Mouse (Mus musculus) kidney, adult 18-20 months (tissue): ENCODE measurements around the gene Bhlhe41.

Experiments used
- DNase-seq: peaks from one replicate; pipeline ENCODE4 v3.0.0; 2021

The Bhlhe41 gene

GRCm38 (mm10) chr6:145870991-145871390 is 5.6 kb upstream of the Bhlhe41 start:
- DNase-seq = peak; percentile 18

- no peak for DNase-seq
These were observed 1.8 kb upstream of the Bhlhe41 start for GRCm38 (mm10) chr6:145867111-145867510.

GRCm38 (mm10) chr6:145865886-145866851 is 811 bp upstream of the Bhlhe41 start:
- peak; percentile 89 for DNase-seq

- DNase-seq = no peak
These were observed 1.2 kb downstream of the Bhlhe41 start for GRCm38 (mm10) chr6:145864171-145864570.

GRCm38 (mm10) chr6:145863065-145863971 is 2.0 kb downstream of the Bhlhe41 start:
- peak; percentile 59 for DNase-seq

- DNase-seq = no peak
These were observed 2.7 kb downstream of the Bhlhe41 start for GRCm38 (mm10) chr6:145862739-145863064.

- no peak for DNase-seq
These were observed 3.0 kb downstream of the Bhlhe41 start for GRCm38 (mm10) chr6:145862321-145862720.

GRCm38 (mm10) chr6:145861462-145862227 is 3.7 kb downstream of the Bhlhe41 start:
- no peak for DNase-seq

GRCm38 (mm10) chr6:145860350-145860749 is 5.0 kb downstream of the Bhlhe41 start:
- DNase-seq = no peak

GRCm38 (mm10) chr6:145858414-145858813 is 6.9 kb downstream of the Bhlhe41 start:
- DNase-seq = no peak

GRCm38 (mm10) chr6:145857428-145857827 is 7.9 kb downstream of the Bhlhe41 start:
- no peak for DNase-seq

- peak; percentile 99 for DNase-seq
These were observed 9.4 kb downstream of the Bhlhe41 start for GRCm38 (mm10) chr6:145855720-145856551.

- DNase-seq = no peak
These were observed 10.6 kb downstream of the Bhlhe41 start for GRCm38 (mm10) chr6:145854756-145855155.

- DNase-seq = no peak
These were observed 11.8 kb downstream of the Bhlhe41 start for GRCm38 (mm10) chr6:145853356-145854079.

GRCm38 (mm10) chr6:145852708-145853107 is 12.7 kb downstream of the Bhlhe41 start:
- no peak for DNase-seq

GRCm38 (mm10) chr6:145851956-145852355 is 13.4 kb downstream of the Bhlhe41 start:
- DNase-seq = no peak

- no peak for DNase-seq
These were observed 14.6 kb downstream of the Bhlhe41 start for GRCm38 (mm10) chr6:145850789-145851188.

- no peak for DNase-seq
These were observed 17.7 kb downstream of the Bhlhe41 start for GRCm38 (mm10) chr6:145847661-145848060.

GRCm38 (mm10) chr6:145846948-145847347 is 18.4 kb downstream of the Bhlhe41 start:
- no peak for DNase-seq

- DNase-seq = no peak
These were observed 19.3 kb downstream of the Bhlhe41 start for GRCm38 (mm10) chr6:145846076-145846475.

- DNase-seq = no peak
These were observed 19.7 kb downstream of the Bhlhe41 start for GRCm38 (mm10) chr6:145845611-145846010.
